Mouse (Mus musculus) midbrain, embryonic 13.5 days (tissue): ENCODE data around the gene Zfp189. TPM values are rescaled to one million over a fixed set of nuclear protein-coding genes. Genes with fewer than 3 reads are reported as not detected.
"Not testable (repeated sequence)": the region's sequence is repeated elsewhere in the genome, so short reads cannot be mapped to it uniquely, and the experiment has no call there.

ENCODE experiments used
- ATAC-seq: fragments of 200-750 bp; cut with Nextera tagmentation; 2 replicates; pipeline ENCODE4 v1.8.0; 2017; ENCODE audit warnings: mild to moderate bottlenecking, moderate TSS enrichment, moderate library complexity
- H3K27ac ChIP-seq: fragments of 300-500 bp; sonication (generic); 2 replicates; pipeline ENCODE4 v1.5.1; 2015; ENCODE audit warnings: inconsistent platforms, mild to moderate bottlenecking, moderate library complexity
- H3K27me3 ChIP-seq: fragments of 300-500 bp; sonication (generic); 2 replicates; pipeline ENCODE4 v1.6.1; 2015; ENCODE audit warnings: mild to moderate bottlenecking, inconsistent platforms
- H3K36me3 ChIP-seq: fragments of 300-500 bp; sonication (generic); 2 replicates; pipeline ENCODE4 v1.6.1; 2015; ENCODE audit warnings: mild to moderate bottlenecking, inconsistent platforms
- H3K4me1 ChIP-seq: fragments of 300-500 bp; sonication (generic); replicated peaks from 2 replicates; pipeline ENCODE4 v1.6.1; 2015; ENCODE audit warnings: inconsistent platforms
- H3K4me2 ChIP-seq: fragments of 300-500 bp; sonication (generic); replicated peaks from 2 replicates; pipeline ENCODE4 v1.6.1; 2015; ENCODE audit warnings: moderate library complexity, mild to moderate bottlenecking, inconsistent platforms
- H3K4me3 ChIP-seq: fragments of 300-500 bp; sonication (generic); replicated peaks from 2 replicates; pipeline ENCODE4 v1.5.1; 2015; ENCODE audit warnings: mild to moderate bottlenecking, inconsistent platforms
- H3K9ac ChIP-seq: fragments of 300-500 bp; sonication (generic); replicated peaks from 2 replicates; pipeline ENCODE4 v1.6.1; 2015; ENCODE audit warnings: mild to moderate bottlenecking, inconsistent platforms
- H3K9me3 ChIP-seq: fragments of 300-500 bp; sonication (generic); 2 replicates; pipeline ENCODE4 v1.6.1; 2016; ENCODE audit warnings: mild to moderate bottlenecking, inconsistent platforms
- WGBS: fragments of 180-500 bp; shearing (Covaris S2); methylation state at CpG from one replicate; pipeline ENCODE4 v1.1.7; 2015; 5-methylcytosine and 5-hydroxymethylcytosine counted together
- polyA plus RNA-seq: library from polyadenylated mRNA; unstranded; fragments of >200 nt; fragmentation: Nextera tagmentation; extraction: Ambion mirVana; gene quantifications from 2 replicates; pipeline ENCODE4 v1.2.1, GENCODE M21; 2015

The Zfp189 gene
- 15.1 and 15.2 TPM in 2 replicates for polyA plus RNA-seq

DNA sequence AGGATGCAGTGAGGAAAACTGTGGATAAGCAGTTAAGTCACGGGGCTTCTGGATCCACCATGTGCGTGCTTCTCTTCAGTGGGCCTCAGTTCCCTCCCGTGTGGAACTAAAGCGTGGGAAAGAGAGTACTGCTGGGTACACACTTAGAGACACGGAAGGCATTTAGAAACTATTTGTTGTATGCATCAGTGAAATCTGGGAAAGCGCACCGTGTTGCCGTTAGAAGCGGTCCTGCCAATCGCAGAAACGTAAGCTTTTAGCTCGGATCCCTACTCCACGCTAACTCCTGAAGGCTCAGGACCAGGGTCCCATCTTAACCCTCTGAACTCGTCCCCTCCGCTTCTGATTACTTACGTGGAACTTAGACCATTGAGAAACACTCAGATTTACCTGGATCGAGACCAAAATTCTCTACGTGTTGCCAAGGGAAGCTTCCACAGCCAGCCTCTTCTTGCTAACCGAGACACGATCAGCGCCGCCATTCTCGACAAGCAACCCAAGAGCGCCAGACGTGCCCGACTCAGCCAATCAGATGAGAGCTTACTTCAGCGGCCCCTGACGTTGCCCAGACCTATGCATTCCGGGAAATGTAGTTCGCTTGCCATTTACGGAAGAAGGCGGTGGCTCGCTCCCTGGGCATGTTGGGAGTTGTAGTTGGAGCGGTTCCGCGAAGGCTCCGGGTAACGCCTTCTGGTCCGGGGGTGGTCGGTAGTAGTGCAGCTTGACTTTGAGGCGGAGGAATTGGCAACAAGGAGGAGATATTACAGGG is at the start of gene Zfp189, which contains the start of gene Mrpl50:
Gene Zfp189 (plus strand): TSS at position 605 of the 769 bp plus-strand sequence.
Gene Mrpl50 (minus strand): TSS at position 522 of the 769 bp plus-strand sequence.
- Histone ChIP-seq H3K4me3 (peak within 1 kb of the TSS; percentile 67), H3K4me1 (peaks cover 32% of the 10 kb centered on the region), H3K36me3 (peaks cover 24% of the 10 kb centered on the region), H3K27me3 (no peaks in the 10 kb centered on the region), H3K4me2 (peak within 1 kb of the TSS; percentile 68), H3K27ac (peak within 1 kb of the TSS; percentile 48), H3K9me3 (no peaks in the 10 kb centered on the region), H3K9ac (peak within 1 kb of the TSS; percentile 78)
- peak; percentile 99 for ATAC-seq
- WGBS = under 1% methylated on average over 41 of the region's 41 CpGs

- Histone ChIP-seq H3K36me3 (no peaks in the 10 kb centered on the region), H3K9me3 (no peaks in the 10 kb centered on the region), H3K27me3 (no peaks in the 10 kb centered on the region), H3K4me1 (peaks cover 4% of the 10 kb centered on the region), H3K27ac (no peak within 1 kb of the TSS), H3K9ac (no peak within 1 kb of the TSS), H3K4me2 (no peak within 1 kb of the TSS), H3K4me3 (no peak within 1 kb of the TSS)
- WGBS = 38% methylated on average over 3 of the region's 3 CpGs
- ATAC-seq = no peak
Measured at GRCm38 (mm10) chr4:49473435-49474100, 47.4 kb upstream of the Zfp189 start, which contains the start of gene Acnat1. Acnat1 (minus strand) TSS chr4:49473912.

DNA sequence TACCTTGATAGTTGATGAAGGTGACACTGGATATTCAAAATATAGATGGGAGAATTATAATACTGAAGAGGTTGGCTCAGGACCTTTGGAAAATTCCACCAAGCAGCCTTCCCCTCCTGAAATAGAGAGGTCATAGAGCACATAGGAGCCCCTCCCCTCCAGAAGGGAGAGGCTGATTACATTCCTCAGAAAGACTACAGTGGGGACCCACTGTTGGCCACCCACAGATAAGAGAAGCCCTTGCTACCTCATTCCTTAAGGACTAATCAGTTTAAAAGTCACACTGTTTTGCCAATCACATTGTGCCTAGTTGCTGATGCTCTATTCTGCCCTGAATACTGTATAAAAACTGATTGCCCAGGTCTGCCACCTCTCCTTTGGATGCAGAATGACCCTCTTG is 46.4 kb upstream of the Zfp189 start:
- H3K9me3 ChIP-seq = no peaks in the 10 kb centered on the region
- no peak overlapping the region for H3K27ac ChIP-seq
- no peak overlapping the region for H3K9ac ChIP-seq
- no peak overlapping the region for H3K4me3 ChIP-seq
- peaks cover 6% of the 10 kb centered on the region for H3K4me1 ChIP-seq
- no peak for ATAC-seq
- no peaks in the 10 kb centered on the region for H3K36me3 ChIP-seq
- H3K4me2 ChIP-seq = no peak overlapping the region
- no peaks in the 10 kb centered on the region for H3K27me3 ChIP-seq

GRCm38 (mm10) chr4:49478118-49478877 is 42.7 kb upstream of the Zfp189 start:
- Histone ChIP-seq H3K36me3 (no peaks in the 10 kb centered on the region), H3K9me3 (no peaks in the 10 kb centered on the region), H3K4me3 (peak overlapping the region; percentile 22), H3K4me2 (peak overlapping the region; percentile 53), H3K27ac (no peak overlapping the region), H3K27me3 (no peaks in the 10 kb centered on the region; the same call in 1 of the 2 replicates), H3K4me1 (peaks cover 8% of the 10 kb centered on the region), H3K9ac (no peak overlapping the region)
- 18% methylated on average over 19 of the region's 19 CpGs for WGBS
- peak; percentile 82 for ATAC-seq

GRCm38 (mm10) chr4:49479035-49479434 is 41.9 kb upstream of the Zfp189 start:
- not testable (repeated sequence) for ATAC-seq, H3K27ac ChIP-seq, H3K27me3 ChIP-seq, H3K9me3 ChIP-seq, H3K4me1 ChIP-seq, H3K36me3 ChIP-seq, H3K4me2 ChIP-seq, H3K4me3 ChIP-seq, H3K9ac ChIP-seq
- WGBS = 15% methylated on average over 2 of the region's 2 CpGs

- Histone ChIP-seq H3K9me3 (no peaks in the 10 kb centered on the region), H3K4me3 (no peak overlapping the region), H3K27ac (no peak overlapping the region), H3K4me1 (peaks cover 8% of the 10 kb centered on the region), H3K4me2 (peak overlapping the region; percentile 35), H3K36me3 (no peaks in the 10 kb centered on the region), H3K9ac (peak overlapping the region; percentile 28; the same call in 1 of the 2 replicates), H3K27me3 (no peaks in the 10 kb centered on the region; the same call in 1 of the 2 replicates)
- no peak for ATAC-seq
- 24% methylated on average over 21 of the region's 21 CpGs for WGBS
Measured at GRCm38 (mm10) chr4:49480104-49480760, 40.7 kb upstream of the Zfp189 start.

DNA sequence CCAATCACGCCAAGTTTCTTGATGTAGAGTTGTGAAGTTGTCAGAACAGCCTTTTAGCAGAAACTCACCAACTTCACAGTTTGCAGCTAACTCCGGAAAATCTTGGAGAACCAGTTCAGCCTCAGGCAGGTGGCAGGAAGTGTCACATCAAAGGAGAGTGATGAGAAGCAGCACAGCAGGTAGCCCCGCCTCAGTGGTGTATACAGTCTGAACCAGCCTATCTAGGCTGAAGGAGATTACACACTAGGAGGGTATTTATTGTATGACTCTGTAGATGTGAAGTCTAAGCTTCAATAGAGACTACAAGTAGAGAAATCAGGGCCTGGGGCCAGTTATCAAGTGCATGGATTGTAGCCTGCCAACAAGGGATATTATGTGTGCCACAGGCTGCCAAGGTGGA is 40.1 kb upstream of the Zfp189 start:
- Histone ChIP-seq H3K27ac (no peak overlapping the region), H3K4me3 (no peak overlapping the region), H3K36me3 (no peaks in the 10 kb centered on the region), H3K9me3 (no peaks in the 10 kb centered on the region), H3K4me1 (peaks cover 8% of the 10 kb centered on the region), H3K27me3 (no peaks in the 10 kb centered on the region; the same call in 1 of the 2 replicates), H3K4me2 (no peak overlapping the region), H3K9ac (no peak overlapping the region)
- WGBS = 62% methylated on average over 3 of the region's 3 CpGs
- peak; percentile 51; the same call in 1 of the 2 replicates for ATAC-seq

- Histone ChIP-seq H3K27ac (no peak overlapping the region), H3K4me3 (no peak overlapping the region), H3K9me3 (no peaks in the 10 kb centered on the region), H3K9ac (no peak overlapping the region), H3K36me3 (no peaks in the 10 kb centered on the region), H3K4me1 (peaks cover 2% of the 10 kb centered on the region; the same call in 1 of the 2 replicates), H3K4me2 (no peak overlapping the region), H3K27me3 (no peaks in the 10 kb centered on the region; the same call in 1 of the 2 replicates)
- no peak for ATAC-seq
Measured at GRCm38 (mm10) chr4:49485442-49485841, 35.5 kb upstream of the Zfp189 start.

DNA sequence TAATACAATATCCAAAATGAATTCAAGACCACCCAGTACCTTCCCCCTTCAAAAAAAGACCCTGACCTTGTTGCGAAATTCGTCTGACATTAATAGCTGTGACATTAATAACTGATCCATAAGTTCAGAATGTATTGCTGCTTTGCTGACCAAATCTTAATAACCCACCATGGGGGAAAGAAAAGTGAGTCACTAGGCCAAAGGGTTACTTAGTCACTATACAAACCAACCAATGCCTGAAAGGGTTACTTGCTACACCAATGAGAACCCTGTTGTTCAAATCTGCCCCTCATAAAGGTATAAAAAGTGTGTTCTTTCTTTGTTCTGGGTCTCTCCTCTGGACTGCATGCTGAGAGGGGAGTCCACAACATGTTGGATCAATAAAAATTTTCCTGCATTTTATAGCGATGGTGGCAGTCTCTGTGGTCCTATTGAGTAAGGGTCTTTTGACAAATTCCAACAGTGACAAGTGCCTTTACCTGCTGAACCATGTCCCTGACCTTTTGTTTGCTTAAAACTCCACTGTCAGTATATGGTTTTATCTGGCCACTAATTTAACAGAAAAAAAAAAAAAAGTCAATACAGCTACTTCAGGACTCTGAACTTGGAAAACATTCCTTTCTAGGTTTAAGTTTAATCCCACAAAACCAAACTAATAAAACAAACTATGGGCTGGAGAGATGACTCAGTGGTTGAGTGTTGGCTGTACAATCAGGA is 34.9 kb upstream of the Zfp189 start:
- H3K9me3 ChIP-seq = not testable (repeated sequence)
- WGBS = 80% methylated on average over 3 of the region's 3 CpGs

DNA sequence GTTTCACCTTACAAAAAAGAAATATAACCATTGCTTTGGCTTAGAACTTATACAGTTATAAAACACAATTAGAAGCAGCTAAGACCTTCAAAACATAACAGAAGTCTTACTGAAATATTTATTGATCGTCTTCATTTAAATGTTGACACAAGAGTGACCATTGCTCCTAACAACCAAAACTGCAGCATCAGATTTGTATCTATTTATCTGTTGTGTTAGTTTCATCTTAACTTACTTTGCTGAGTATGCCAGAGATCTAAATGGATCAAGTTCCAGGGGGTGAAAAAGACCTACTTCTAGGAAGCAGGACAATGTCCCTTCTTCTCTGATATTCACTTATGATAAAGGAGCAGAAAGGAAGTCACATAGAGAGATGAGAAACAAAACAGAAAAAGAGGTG is 17.4 kb upstream of the Zfp189 start:
- no peaks in the 10 kb centered on the region for H3K27me3 ChIP-seq
- WGBS = 99% methylated on average over 1 of the region's 1 CpGs
- H3K36me3 ChIP-seq = no peaks in the 10 kb centered on the region
- H3K9ac ChIP-seq = no peak overlapping the region
- no peak overlapping the region for H3K4me2 ChIP-seq
- no peaks in the 10 kb centered on the region for H3K4me1 ChIP-seq
- H3K9me3 ChIP-seq = no peaks in the 10 kb centered on the region
- ATAC-seq = no peak
- no peak overlapping the region for H3K27ac ChIP-seq
- H3K4me3 ChIP-seq = no peak overlapping the region

More for the DNA sequence above, 34.9 kb upstream of the Zfp189 start:
- H3K36me3 ChIP-seq, ATAC-seq, H3K4me2 ChIP-seq, H3K4me3 ChIP-seq, H3K4me1 ChIP-seq, H3K27me3 ChIP-seq, H3K27ac ChIP-seq, H3K9ac ChIP-seq: not testable (repeated sequence)

DNA sequence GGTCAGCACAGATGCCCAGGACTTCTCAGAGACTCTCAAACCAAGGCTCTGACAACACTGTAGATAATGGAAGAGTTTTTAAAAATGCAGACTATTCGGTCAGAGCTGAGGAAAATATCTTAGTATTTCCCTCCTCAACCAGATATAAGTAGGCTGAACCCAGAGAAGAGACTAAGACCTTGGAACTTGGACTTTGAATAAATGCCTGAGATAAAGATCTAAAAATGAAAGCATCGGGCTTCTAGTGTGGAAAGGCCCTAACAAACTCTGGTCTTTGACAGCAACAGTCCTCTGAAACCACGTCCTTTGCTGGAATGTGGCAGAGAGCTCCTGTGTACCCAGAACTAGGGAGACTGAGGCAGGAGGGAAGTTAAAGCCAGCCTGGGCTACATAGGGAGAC is 14.6 kb upstream of the Zfp189 start, which contains the start of gene Baat:
Gene Baat (minus strand): TSS at position 172 of the 400 bp plus-strand sequence.
- H3K4me1 ChIP-seq = no peaks in the 10 kb centered on the region
- H3K4me2 ChIP-seq = no peak within 1 kb of the TSS
- no peaks in the 10 kb centered on the region for H3K36me3 ChIP-seq
- no peak within 1 kb of the TSS for H3K27ac ChIP-seq
- no peak within 1 kb of the TSS for H3K4me3 ChIP-seq
- no peak for ATAC-seq
- H3K9ac ChIP-seq = no peak within 1 kb of the TSS
- no peaks in the 10 kb centered on the region for H3K9me3 ChIP-seq
- WGBS = 81% methylated on average over 3 of the region's 3 CpGs
- no peaks in the 10 kb centered on the region for H3K27me3 ChIP-seq
